Mouse (Mus musculus) C2C12 (cell line): Measurements from ENCODE around the gene Abcb11. TPM values are rescaled to one million over a fixed set of nuclear protein-coding genes. Genes with fewer than 3 reads are reported as not detected.
"Not testable (repeated sequence)": the region's sequence is repeated elsewhere in the genome, so short reads cannot be mapped to it uniquely, and the experiment has no call there.

Experiments
- H3K27me3 ChIP-seq: one replicate; pipeline ENCODE4 v1.6.1; 2011; ENCODE audit not compliant: control insufficient read depth, insufficient read depth, insufficient read length
- H3K36me3 ChIP-seq: one replicate; pipeline ENCODE4 v1.6.1; 2011; ENCODE audit not compliant: control insufficient read depth, insufficient read depth
- H3K4me3 ChIP-seq: one replicate; pipeline ENCODE4 v1.5.1; 2011; ENCODE audit warnings: mild to moderate bottlenecking, control low read depth; ENCODE audit not compliant: poor library complexity, insufficient read depth, severe bottlenecking
- H3K79me2 ChIP-seq: one replicate; pipeline ENCODE4 v1.6.1; 2011; ENCODE audit not compliant: control insufficient read depth, insufficient read depth
- H3K79me3 ChIP-seq: one replicate; pipeline ENCODE4 v1.6.1; 2011; ENCODE audit warnings: low read depth, control low read depth
- H3ac ChIP-seq: one replicate; pipeline ENCODE3; 2011; ENCODE audit warnings: low read depth; ENCODE audit not compliant: control insufficient read depth, insufficient read length
- CEBPB ChIP-seq: IDR thresholded peaks from one replicate; pipeline ENCODE4 v1.6.1; 2011; ENCODE audit warnings: low read depth, mild to moderate bottlenecking, control low read depth, moderate library complexity
- CTCF ChIP-seq: IDR thresholded peaks from one replicate; pipeline ENCODE4 v1.5.1; 2011; ENCODE audit not compliant: control insufficient read depth, insufficient read depth, insufficient read length
- FOSL1 ChIP-seq: IDR thresholded peaks from one replicate; pipeline ENCODE4 v1.8.0; 2011; ENCODE audit warnings: mild to moderate bottlenecking, low read length; ENCODE audit not compliant: poor library complexity, insufficient read depth, severe bottlenecking
- MAX ChIP-seq: IDR thresholded peaks from one replicate; pipeline ENCODE4 v1.6.1; 2011; ENCODE audit warnings: mild to moderate bottlenecking, control low read depth
- MYOD1 ChIP-seq: IDR thresholded peaks from one replicate; pipeline ENCODE4 v1.6.1; 2011; ENCODE audit warnings: low read depth; ENCODE audit not compliant: control insufficient read depth, insufficient read length
- MYOG ChIP-seq: IDR thresholded peaks from one replicate; pipeline ENCODE4 v1.6.1; 2011; ENCODE audit not compliant: control insufficient read depth, insufficient read length; ENCODE audit errors: extremely low read depth
- USF1 ChIP-seq: IDR thresholded peaks from one replicate; pipeline ENCODE4 v1.6.1; 2011; ENCODE audit warnings: low read depth, mild to moderate bottlenecking, control low read depth, moderate library complexity
- polyA plus RNA-seq: library from polyadenylated mRNA; unstranded; fragments of >200 nt; fragmentation: generic; extraction: Trizol; gene quantifications from one replicate; pipeline ENCODE4 v1.2.1, GENCODE M21; 2012; ENCODE audit warnings: missing spikeins

Abcb11 gene
- polyA plus RNA-seq, 1 experiment, result 0.02 TPM

DNA sequence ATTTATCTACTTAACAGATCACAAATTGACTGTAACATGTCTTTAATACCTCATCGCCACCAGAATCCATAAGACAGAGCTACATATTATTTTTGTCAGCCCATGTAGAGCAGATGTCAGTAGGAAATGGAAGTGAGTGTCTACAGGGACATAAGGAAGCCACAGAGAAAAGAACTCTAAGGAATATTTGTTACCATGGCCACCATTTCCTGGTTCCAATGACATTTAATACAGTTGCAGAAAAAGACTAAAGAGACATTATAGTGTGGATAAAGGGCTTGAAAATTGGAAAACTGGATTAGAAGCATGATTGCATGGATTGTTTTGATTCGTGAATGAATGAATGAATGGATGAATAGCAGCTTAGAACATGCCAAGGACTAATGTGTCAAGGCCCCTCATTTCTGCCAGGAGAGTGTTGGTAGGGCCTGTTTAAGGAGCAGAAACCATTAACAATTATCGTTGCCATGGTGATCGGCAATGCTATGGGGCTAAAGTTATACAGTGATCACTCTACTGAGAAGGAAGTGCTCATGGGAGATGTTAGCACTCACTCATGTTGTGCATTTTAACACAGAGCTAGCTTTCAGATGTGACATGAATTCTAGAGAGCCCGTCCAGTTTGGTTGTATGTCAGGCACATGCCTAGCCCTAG lies 13.8 kb downstream of the Abcb11 start:
- Histone ChIP-seq H3K79me2 (no peaks in the 10 kb centered on the region), H3K27me3 (no peaks in the 10 kb centered on the region), H3K79me3 (no peaks in the 10 kb centered on the region), H3K4me3 (no peak overlapping the region), H3K36me3 (no peaks in the 10 kb centered on the region), H3ac (no peak overlapping the region)
- TF ChIP-seq FOSL1 (no peak), CTCF (no peak), MAX (no peak), MYOG (no peak), MYOD1 (no peak), USF1 (no peak), CEBPB (no peak)

DNA sequence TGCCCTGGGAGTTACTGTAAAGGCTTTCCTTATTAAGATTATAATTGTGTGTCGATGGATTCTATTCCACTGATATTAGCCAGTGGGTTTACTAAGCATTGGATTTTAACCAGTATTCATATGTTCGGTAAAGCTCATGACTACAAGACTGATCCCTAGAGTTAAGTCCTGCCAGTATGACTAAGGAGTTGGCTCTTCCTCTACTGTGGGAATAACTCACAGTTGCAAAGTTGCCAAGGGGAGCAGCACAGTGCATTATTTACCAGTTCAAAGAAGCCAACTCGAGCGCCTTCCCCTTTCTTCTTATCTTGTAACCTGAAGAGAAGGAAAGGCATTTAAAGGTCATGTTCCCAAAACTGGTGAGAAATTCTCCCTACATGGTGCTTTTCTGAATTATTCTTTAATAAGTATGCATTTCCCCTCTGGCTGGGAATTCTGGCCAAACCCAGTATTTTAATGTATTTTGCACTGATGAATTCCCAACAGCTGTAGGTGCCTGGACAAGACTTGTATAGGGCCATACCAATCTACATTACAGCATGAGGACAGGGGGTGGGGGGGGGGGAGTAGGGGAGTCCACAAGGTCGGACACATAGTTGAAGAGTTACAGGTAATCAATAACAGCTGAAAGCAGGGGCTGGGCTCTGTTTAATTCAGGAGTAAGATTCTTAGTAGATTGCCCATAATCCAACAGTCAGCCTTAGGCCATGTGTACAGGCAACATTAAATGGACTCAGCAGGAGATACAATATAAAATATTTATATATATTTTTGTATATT lies 17.3 kb downstream of the Abcb11 start:
- TF ChIP-seq MYOD1 (no peak), FOSL1 (no peak), MYOG (no peak), CTCF (no peak), MAX (no peak), CEBPB (no peak), USF1 (no peak)
- H3K36me3 ChIP-seq, result no peaks in the 10 kb centered on the region
- H3K27me3 ChIP-seq, result no peaks in the 10 kb centered on the region
- no peak overlapping the region for H3K4me3 ChIP-seq
- H3K79me2 ChIP-seq, result no peaks in the 10 kb centered on the region
- H3ac ChIP-seq, result no peak overlapping the region
- no peaks in the 10 kb centered on the region for H3K79me3 ChIP-seq

DNA sequence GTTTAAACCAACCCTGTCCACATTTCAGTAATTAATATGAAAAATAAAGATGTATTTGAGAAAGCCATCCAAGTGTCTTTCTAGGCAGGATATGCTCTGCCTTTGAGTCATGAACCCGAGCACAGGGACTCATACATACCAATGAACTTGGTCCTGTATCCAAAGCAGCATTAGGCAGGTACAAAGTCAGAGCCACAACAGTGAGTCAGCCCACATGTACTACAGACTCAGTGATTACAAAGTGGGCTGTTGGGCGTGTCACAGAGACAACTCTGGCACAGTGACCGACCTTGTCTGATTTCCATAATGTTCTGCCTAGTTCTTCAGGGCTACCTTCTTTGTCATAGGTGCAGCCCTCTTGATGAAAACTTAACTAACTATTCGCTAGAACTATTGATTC lies 19.4 kb downstream of the Abcb11 start:
- H3ac ChIP-seq, result no peak overlapping the region
- H3K79me2 ChIP-seq, result no peaks in the 10 kb centered on the region

DNA sequence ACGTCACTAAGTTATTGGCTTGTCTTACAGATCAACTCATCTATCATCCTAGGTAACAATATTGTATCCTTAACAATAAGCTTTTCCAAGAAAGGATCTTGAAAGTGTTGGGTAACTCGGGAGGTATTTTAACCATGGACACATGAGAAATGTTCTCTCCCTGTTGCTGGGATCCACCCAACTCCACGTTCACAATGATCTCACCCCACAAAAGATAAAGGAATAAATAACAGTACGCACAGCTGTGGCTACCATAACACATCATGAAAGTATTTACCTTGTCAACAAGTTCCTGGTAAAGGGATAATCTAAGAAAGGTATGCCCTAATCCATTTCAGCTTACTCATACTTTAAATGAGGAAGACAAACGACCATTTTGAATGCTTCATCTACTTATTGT lies 21.0 kb downstream of the Abcb11 start:
- no peak for TF ChIP-seq MAX
- no peak for TF ChIP-seq CEBPB
- TF ChIP-seq USF1, result no peak
- TF ChIP-seq CTCF, result no peak
- no peak for TF ChIP-seq FOSL1
- TF ChIP-seq MYOD1, result no peak
- no peak for TF ChIP-seq MYOG

More for the DNA sequence above, 19.4 kb downstream of the Abcb11 start:
- Histone ChIP-seq H3K27me3 (no peaks in the 10 kb centered on the region), H3K36me3 (no peaks in the 10 kb centered on the region), H3K4me3 (no peak overlapping the region), H3K79me3 (no peaks in the 10 kb centered on the region)
- TF ChIP-seq CEBPB (no peak), MAX (peak; percentile 25), MYOG (no peak), FOSL1 (peak; percentile 2), USF1 (no peak), CTCF (no peak), MYOD1 (no peak)

DNA sequence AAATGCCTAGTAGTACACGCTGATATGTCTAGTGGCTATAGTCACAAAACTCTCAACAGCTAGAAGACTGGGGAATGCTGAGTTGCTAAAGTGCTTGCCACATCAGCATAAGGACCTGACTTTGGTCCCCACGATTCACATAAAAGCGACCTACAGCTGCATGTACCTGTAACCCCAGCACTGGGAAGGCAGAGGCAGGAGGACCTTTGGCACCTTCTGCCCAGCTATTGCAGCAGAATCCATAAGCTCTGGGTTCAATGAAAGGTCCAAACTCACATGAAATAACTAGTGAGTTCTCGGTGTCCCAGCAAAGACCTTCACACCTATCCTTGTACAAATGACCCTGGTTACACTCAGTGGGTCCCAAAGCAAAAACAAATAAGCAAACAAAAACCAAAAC lies 31.1 kb downstream of the Abcb11 start:
- Histone ChIP-seq H3K4me3 (no peak overlapping the region), H3ac (no peak overlapping the region), H3K79me2 (no peaks in the 10 kb centered on the region), H3K36me3 (no peaks in the 10 kb centered on the region), H3K79me3 (no peaks in the 10 kb centered on the region), H3K27me3 (no peaks in the 10 kb centered on the region)
- TF ChIP-seq CEBPB, result no peak
- no peak for TF ChIP-seq FOSL1

More for the DNA sequence above, 21.0 kb downstream of the Abcb11 start:
- Histone ChIP-seq H3K36me3 (no peaks in the 10 kb centered on the region), H3K79me3 (no peaks in the 10 kb centered on the region), H3K4me3 (no peak overlapping the region), H3K27me3 (no peaks in the 10 kb centered on the region), H3K79me2 (no peaks in the 10 kb centered on the region), H3ac (no peak overlapping the region)

DNA sequence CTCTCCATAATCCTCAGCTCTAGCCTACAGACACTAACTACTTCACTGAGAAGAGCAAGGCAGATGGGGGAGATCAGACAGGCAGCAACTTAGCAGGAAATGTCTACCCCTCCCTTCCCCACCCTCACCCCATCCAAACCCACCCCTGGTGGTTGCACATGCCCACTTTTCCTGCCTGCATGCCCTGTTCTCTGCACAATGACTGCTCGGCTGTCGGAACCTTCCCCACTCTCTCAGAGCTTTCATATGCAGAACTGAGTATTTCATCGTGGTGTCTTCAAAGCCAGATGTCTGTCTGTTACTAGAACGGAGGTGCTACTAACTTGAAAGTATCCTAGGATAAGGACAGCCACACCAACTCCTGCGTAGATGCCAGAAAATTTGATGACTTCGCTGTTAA lies 34.3 kb downstream of the Abcb11 start:
- no peaks in the 10 kb centered on the region for H3K27me3 ChIP-seq
- TF ChIP-seq CTCF (no peak), MAX (no peak), MYOD1 (no peak), USF1 (no peak), CEBPB (no peak)
- H3K79me3 ChIP-seq, result no peaks in the 10 kb centered on the region
- H3K36me3 ChIP-seq, result no peaks in the 10 kb centered on the region
- no peak overlapping the region for H3ac ChIP-seq
- H3K79me2 ChIP-seq, result no peaks in the 10 kb centered on the region
- no peak overlapping the region for H3K4me3 ChIP-seq

DNA sequence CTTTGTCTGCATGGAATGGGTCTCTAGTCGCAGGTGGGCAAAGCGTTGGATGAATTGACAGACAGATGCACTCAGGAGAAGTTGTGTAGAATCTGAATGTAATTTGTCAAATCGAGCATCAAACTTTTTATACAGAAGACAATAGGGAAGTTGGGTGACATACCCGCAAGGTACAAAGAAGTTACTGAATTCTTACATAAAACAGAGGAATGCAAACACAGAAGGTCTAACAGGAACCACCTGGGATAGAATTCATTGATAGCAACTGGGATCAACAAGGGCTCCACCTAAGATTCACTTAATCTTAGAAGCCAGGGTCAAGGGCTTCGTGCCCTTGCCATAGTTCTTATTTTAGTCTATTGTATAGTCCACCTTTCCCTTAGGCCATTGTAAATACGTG lies 41.8 kb downstream of the Abcb11 start:
- H3K4me3 ChIP-seq, H3K36me3 ChIP-seq, H3ac ChIP-seq, H3K27me3 ChIP-seq, H3K79me2 ChIP-seq, H3K79me3 ChIP-seq: not testable (repeated sequence)
